8 mouse cellular contexts compared by ENCODE assay signal in genomic region chr12:116077855-116078366, GRCm38 (mm10). TPM values are rescaled to one million over a fixed set of nuclear protein-coding genes. Genes with fewer than 3 reads are reported as not detected.
A peak's percentile ranks its signal among the peaks of the same experiment; 100 is the strongest.
DNase-seq lines count a peak whose midpoint lies in the region; ATAC-seq and TF ChIP-seq lines count a peak whose summit lies in the region.

No protein-coding gene starts in this region.

- TF ChIP-seq CTCF in left cerebral cortex, adult 2 months (IDR thresholded peaks at IDR 0.05), result no peak

- H3K9ac ChIP-seq in embryonic facial prominence, embryonic 15.5 days, result peak overlapping the region; percentile 44
- peak overlapping the region; percentile 67 for H3K9ac ChIP-seq in limb, embryonic 11.5 days (ENCODE audit: low read length)
- H3K9ac ChIP-seq in neural tube, embryonic 15.5 days (replicated peaks), result peak overlapping the region; percentile 56

- DNase-seq in left cerebral cortex, adult 2 months (ENCODE audit: extremely low spot score in 1 of 2, low spot score in 2 of 2), result no peak
- DNase-seq in left cerebral cortex, postnatal 14 days (ENCODE audit: low spot score in 2 of 2), result no peak
- no peak for DNase-seq in limb, embryonic 11.5 days (ENCODE audit: low spot score)
- no peak for DNase-seq in adipocyte (ENCODE audit: low spot score)
- DNase-seq in layer of hippocampus, adult 8-10 months (ENCODE audit: low spot score in 2 of 2), result no peak
- DNase-seq in gastrocnemius, adult 8-10 months (ENCODE audit: low spot score in 2 of 2), result no peak

- no peaks in the 10 kb centered on the region for H3K36me3 ChIP-seq in embryonic facial prominence, embryonic 15.5 days
- no peaks in the 10 kb centered on the region for H3K36me3 ChIP-seq in limb, embryonic 11.5 days (ENCODE audit: control insufficient read depth, insufficient read depth, low read length)
- no peaks in the 10 kb centered on the region for H3K36me3 ChIP-seq in neural tube, embryonic 15.5 days

- peak overlapping the region; percentile 49 for H3K4me3 ChIP-seq in left cerebral cortex, adult 2 months
- H3K4me3 ChIP-seq in embryonic facial prominence, embryonic 15.5 days (replicated peaks), result peak overlapping the region; percentile 50
- peak overlapping the region; percentile 50 for H3K4me3 ChIP-seq in limb, embryonic 11.5 days (ENCODE audit: low read depth, low read length)
- H3K4me3 ChIP-seq in neural tube, embryonic 15.5 days (replicated peaks), result peak overlapping the region; percentile 62

- ATAC-seq in embryonic facial prominence, embryonic 15.5 days (ENCODE audit: insufficient number of reproducible peaks, low FRiP score, low TSS enrichment, low read depth), result peak; percentile 65; the same call in 1 of the 2 replicates
- ATAC-seq in limb, embryonic 11.5 days (ENCODE audit: insufficient number of reproducible peaks, low FRiP score, low TSS enrichment, low read depth), result no peak
- peak; percentile 25; the same call in 1 of the 2 replicates for ATAC-seq in neural tube, embryonic 15.5 days (ENCODE audit: low FRiP score)

- WGBS in embryonic facial prominence, embryonic 15.5 days, result under 1% methylated on average over 24 of the region's 24 CpGs
- WGBS in limb, embryonic 11.5 days, result under 1% methylated on average over 24 of the region's 24 CpGs
- WGBS in neural tube, embryonic 15.5 days, result under 1% methylated on average over 19 of the region's 24 CpGs

- peaks cover 4% of the 10 kb centered on the region; the same call in 1 of the 2 replicates for H3K4me1 ChIP-seq in embryonic facial prominence, embryonic 15.5 days
- H3K4me1 ChIP-seq in limb, embryonic 11.5 days (ENCODE audit: control insufficient read depth, insufficient read depth, low read length), result no peaks in the 10 kb centered on the region
- H3K4me1 ChIP-seq in neural tube, embryonic 15.5 days, result peaks cover 12% of the 10 kb centered on the region

- H3K27ac ChIP-seq in left cerebral cortex, adult 2 months, result no peak overlapping the region
- no peak overlapping the region for H3K27ac ChIP-seq in embryonic facial prominence, embryonic 15.5 days (replicated peaks)
- no peak overlapping the region for H3K27ac ChIP-seq in limb, embryonic 11.5 days (replicated peaks; ENCODE audit: low read depth, low read length)
- no peak overlapping the region for H3K27ac ChIP-seq in neural tube, embryonic 15.5 days (replicated peaks)

- H3K27me3 ChIP-seq in embryonic facial prominence, embryonic 15.5 days, result peaks cover 21% of the 10 kb centered on the region
- H3K27me3 ChIP-seq in limb, embryonic 11.5 days (ENCODE audit: control insufficient read depth, insufficient read depth, low read length), result peaks cover 5% of the 10 kb centered on the region; the same call in 1 of the 2 replicates
- peaks cover 20% of the 10 kb centered on the region for H3K27me3 ChIP-seq in neural tube, embryonic 15.5 days (replicated peaks)

- peak overlapping the region; percentile 90 for H3K4me2 ChIP-seq in embryonic facial prominence, embryonic 15.5 days (replicated peaks)
- peak overlapping the region; percentile 90 for H3K4me2 ChIP-seq in limb, embryonic 11.5 days (ENCODE audit: low read depth, severe bottlenecking)
- peak overlapping the region; percentile 97 for H3K4me2 ChIP-seq in neural tube, embryonic 15.5 days

- H3K9me3 ChIP-seq in embryonic facial prominence, embryonic 15.5 days (replicated peaks), result no peaks in the 10 kb centered on the region
- H3K9me3 ChIP-seq in limb, embryonic 11.5 days (ENCODE audit: control insufficient read depth, low read length), result no peaks in the 10 kb centered on the region
- H3K9me3 ChIP-seq in neural tube, embryonic 15.5 days (replicated peaks), result no peaks in the 10 kb centered on the region

- intact Hi-C loops in left cerebral cortex, adult 2 months (cut with DNase I), result no loop called here
- intact Hi-C loops in left cerebral cortex, postnatal 14 days (cut with DNase I), result loop anchor here (10.0 kb wide), 1 partner anchor 547 kb away; no protein-coding TSS in a partner anchor

RNA-seq across cellular contexts. Expression of gene Vipr2, which starts 0.4 kb away (rescaled TPM):
- total RNA-seq in left cerebral cortex, adult 2 months (2021), result 1 to 10 TPM in 1 of 2 experiments, under 1 TPM in 1; 0.43 to 1.3 TPM
- total RNA-seq in left cerebral cortex, postnatal 14 days (2021), result 1 to 10 TPM; 1.3 to 1.4 TPM
- 1.8 and 2.6 TPM in 2 replicates for polyA plus RNA-seq in embryonic facial prominence, embryonic 15.5 days (2015; fragmentation: Nextera tagmentation; extraction: Ambion mirVana)
- polyA plus RNA-seq in limb, embryonic 11.5 days (2014; fragmentation: Nextera tagmentation; extraction: Ambion mirVana), result 2.1 and 2.6 TPM in 2 replicates
- polyA plus RNA-seq in neural tube, embryonic 15.5 days (2015; fragmentation: Nextera tagmentation; extraction: Ambion mirVana), result 0.96 and 1.2 TPM in 2 replicates
- total RNA-seq in layer of hippocampus, adult 8-10 months (2022), result 1 to 10 TPM in 2 of 4 experiments, under 1 TPM in 2; 0.33 to 1.9 (median 1.0) TPM
- 1 to 10 TPM in 2 of 4 experiments, under 1 TPM in 2; 0.77 to 1.5 (median 1.0) TPM for total RNA-seq in gastrocnemius, adult 8-10 months (2022)

RNA-seq across cellular contexts. Expression of gene Zfp386, which starts 30.4 kb away (rescaled TPM):
- total RNA-seq in left cerebral cortex, adult 2 months (2021), result 10 to 100 TPM; 29.6 to 32.0 TPM
- total RNA-seq in left cerebral cortex, postnatal 14 days (2021), result 10 to 100 TPM; 36.7 to 38.9 TPM
- 44.0 and 44.2 TPM in 2 replicates for polyA plus RNA-seq in embryonic facial prominence, embryonic 15.5 days (2015; fragmentation: Nextera tagmentation; extraction: Ambion mirVana)
- polyA plus RNA-seq in limb, embryonic 11.5 days (2014; fragmentation: Nextera tagmentation; extraction: Ambion mirVana), result 61.2 and 62.3 TPM in 2 replicates
- 43.3 and 47.1 TPM in 2 replicates for polyA plus RNA-seq in neural tube, embryonic 15.5 days (2015; fragmentation: Nextera tagmentation; extraction: Ambion mirVana)
- total RNA-seq in layer of hippocampus, adult 8-10 months (2022), result 10 to 100 TPM; 30.9 to 35.5 (median 33.8) TPM
- total RNA-seq in gastrocnemius, adult 8-10 months (2022), result 10 to 100 TPM; 22.9 to 26.8 (median 24.2) TPM
